ENCODE assay signal across 8 mouse cellular contexts in genomic region chr4:58913336-58914026, GRCm38 (mm10). TPM values are rescaled to one million over a fixed set of nuclear protein-coding genes. Genes with fewer than 3 reads are reported as not detected.
DNase-seq lines count a peak whose midpoint lies in the region; ATAC-seq and TF ChIP-seq lines count a peak whose summit lies in the region.

No protein-coding gene starts in this region.

- no peak for TF ChIP-seq CTCF in heart, adult 2 months (IDR thresholded peaks at IDR 0.05)
- no peak for TF ChIP-seq CTCF in bone marrow macrophage, adult 2 months (IDR thresholded peaks at IDR 0.05; ENCODE audit: low read depth, low read length)

- TF ChIP-seq POLR2A in heart, adult 2 months (IDR thresholded peaks at IDR 0.05; ENCODE audit: insufficient read depth, low read depth, low read length) = no peak
- no peak for TF ChIP-seq POLR2A in bone marrow macrophage, adult 2 months (IDR thresholded peaks at IDR 0.05; ENCODE audit: borderline replicate concordance, low read depth, low read length)

- peak overlapping the region; percentile 83 for H3K4me3 ChIP-seq in heart, adult 2 months
- H3K4me3 ChIP-seq in bone marrow macrophage, adult 2 months (ENCODE audit: insufficient read depth, low read length) = no peak overlapping the region
- H3K4me3 ChIP-seq in intestine, embryonic 16.5 days (ENCODE audit: low read length) = 0 out of 2 replicates have a peak overlapping the region, but pooled peaks have one; percentile 93
- H3K4me3 ChIP-seq in midbrain, embryonic 12.5 days = 0 out of 2 replicates have a peak overlapping the region, but pooled peaks have one; percentile 96

- no peak for DNase-seq in heart, adult 2 months
- DNase-seq in heart, adult 8-10 months (ENCODE audit: low spot score) = no peak
- DNase-seq in cerebellum, adult 11-12 months = no peak
- no peak for DNase-seq in kidney, postnatal 14 days
- no peak for DNase-seq in ovary, postnatal 36 days (ENCODE audit: low spot score)

- H3K79me2 ChIP-seq in heart, adult 2 months (replicated peaks; ENCODE audit: control insufficient read depth, insufficient read depth, low read length) = no peaks in the 10 kb centered on the region; the same call in 1 of the 2 replicates

- peak; percentile 69 for ATAC-seq in intestine, embryonic 16.5 days
- no peak for ATAC-seq in midbrain, embryonic 12.5 days (ENCODE audit: low FRiP score, low read depth)

- intact Hi-C loops in heart, adult 2 months (cut with DNase I) = loop anchor here (5.0 to 10.0 kb wide), 3 partner anchors 89 to 959 kb away; partner anchors contain the start of genes Gm20503 and Txn1

- peak overlapping the region; percentile 77; the same call in 1 of the 2 replicates for H3K4me2 ChIP-seq in intestine, embryonic 16.5 days (ENCODE audit: low read depth, low read length)
- H3K4me2 ChIP-seq in midbrain, embryonic 12.5 days (replicated peaks) = peak overlapping the region; percentile 65

- no peaks in the 10 kb centered on the region for H3K9me3 ChIP-seq in intestine, embryonic 16.5 days (ENCODE audit: control insufficient read depth, low read length)
- no peaks in the 10 kb centered on the region for H3K9me3 ChIP-seq in midbrain, embryonic 12.5 days

- H3K4me1 ChIP-seq in heart, adult 2 months (ENCODE audit: control insufficient read depth, insufficient read depth, low read length) = peaks cover 7% of the 10 kb centered on the region
- H3K4me1 ChIP-seq in bone marrow macrophage, adult 2 months (ENCODE audit: control insufficient read depth, insufficient read depth, low read length) = peaks cover 19% of the 10 kb centered on the region
- peaks cover 8% of the 10 kb centered on the region for H3K4me1 ChIP-seq in intestine, embryonic 16.5 days (ENCODE audit: control insufficient read depth, insufficient read depth, low read length)
- H3K4me1 ChIP-seq in midbrain, embryonic 12.5 days = peaks cover 15% of the 10 kb centered on the region

- no peak overlapping the region for H3K27ac ChIP-seq in heart, adult 2 months
- H3K27ac ChIP-seq in bone marrow macrophage, adult 2 months (ENCODE audit: insufficient read depth, low read depth, low read length) = peak overlapping the region; percentile 21; the same call in 1 of the 2 replicates
- H3K27ac ChIP-seq in intestine, embryonic 16.5 days (ENCODE audit: low read length) = no peak overlapping the region
- H3K27ac ChIP-seq in midbrain, embryonic 12.5 days (replicated peaks) = no peak overlapping the region

- no peak for TF ChIP-seq EP300 in heart, adult 2 months (IDR thresholded peaks at IDR 0.05; ENCODE audit: insufficient read depth, low read depth, low read length)

- no peak overlapping the region for H3K9ac ChIP-seq in heart, adult 2 months (ENCODE audit: low read depth, low read length)
- H3K9ac ChIP-seq in intestine, embryonic 16.5 days (ENCODE audit: low read depth, low read length) = no peak overlapping the region
- H3K9ac ChIP-seq in midbrain, embryonic 12.5 days (replicated peaks) = no peak overlapping the region

- H3K27me3 ChIP-seq in heart, adult 2 months (ENCODE audit: control insufficient read depth, insufficient read depth, low read length) = no peaks in the 10 kb centered on the region
- H3K27me3 ChIP-seq in intestine, embryonic 16.5 days (replicated peaks; ENCODE audit: control insufficient read depth, insufficient read depth, low read length) = no peaks in the 10 kb centered on the region
- 0 out of 2 replicates have a peak, but pooled peaks cover 4% of the 10 kb centered on the region for H3K27me3 ChIP-seq in midbrain, embryonic 12.5 days

- no peaks in the 10 kb centered on the region for H3K36me3 ChIP-seq in heart, adult 2 months (ENCODE audit: control insufficient read depth, insufficient read depth, low read length)
- no peaks in the 10 kb centered on the region for H3K36me3 ChIP-seq in intestine, embryonic 16.5 days (ENCODE audit: control insufficient read depth, insufficient read depth, low read length)
- H3K36me3 ChIP-seq in midbrain, embryonic 12.5 days = no peaks in the 10 kb centered on the region

- WGBS in heart, adult 2 months = 62% methylated on average over 3 of the region's 3 CpGs
- 19% methylated on average over 3 of the region's 3 CpGs for WGBS in intestine, embryonic 16.5 days
- WGBS in midbrain, embryonic 12.5 days = 41% methylated on average over 3 of the region's 3 CpGs

RNA-seq across cellular contexts. Expression of gene Ecpas, which starts 0.9 kb away (rescaled TPM):
- total RNA-seq in heart, adult 2 months (2021) = 100 to 1,000 TPM; 182 to 219 TPM
- polyA plus RNA-seq in heart, adult 2 months (2012; rRNA removed) = 16.1 and 41.7 TPM in 2 replicates
- total RNA-seq in heart, adult 8-10 months (2022) = 100 to 1,000 TPM; 184 to 228 (median 192) TPM
- polyA plus RNA-seq in bone marrow macrophage, adult 2 months (2012; ENCODE audit: insufficient read depth, insufficient read length, missing spikeins) = 38.3 and 49.0 TPM in 2 replicates
- polyA plus RNA-seq in intestine, embryonic 16.5 days (2015; fragmentation: Nextera tagmentation; extraction: Ambion mirVana) = 21.4 and 23.7 TPM in 2 replicates
- 36.6 and 39.9 TPM in 2 replicates for polyA plus RNA-seq in midbrain, embryonic 12.5 days (2016; fragmentation: Nextera tagmentation; extraction: Ambion mirVana)

RNA-seq across cellular contexts. Expression of gene Zkscan16, which starts 29.9 kb away (rescaled TPM):
- total RNA-seq in heart, adult 2 months (2021) = under 1 TPM in 1 of 2 experiments, not detected in 1; 0.14 TPM
- 0.09 TPM in 1 of 2 replicates, not detected in the other for polyA plus RNA-seq in heart, adult 2 months (2012; rRNA removed)
- total RNA-seq in heart, adult 8-10 months (2022) = under 1 TPM; 0.11 to 0.25 (median 0.19) TPM
- polyA plus RNA-seq in bone marrow macrophage, adult 2 months (2012; ENCODE audit: insufficient read depth, insufficient read length, missing spikeins) = not detected in 2 replicates
- 0.16 and 0.29 TPM in 2 replicates for polyA plus RNA-seq in intestine, embryonic 16.5 days (2015; fragmentation: Nextera tagmentation; extraction: Ambion mirVana)
- 1.1 TPM in 2 replicates for polyA plus RNA-seq in midbrain, embryonic 12.5 days (2016; fragmentation: Nextera tagmentation; extraction: Ambion mirVana)
